Mouse (Mus musculus): ENCODE results near the gene Ust.

DNA sequence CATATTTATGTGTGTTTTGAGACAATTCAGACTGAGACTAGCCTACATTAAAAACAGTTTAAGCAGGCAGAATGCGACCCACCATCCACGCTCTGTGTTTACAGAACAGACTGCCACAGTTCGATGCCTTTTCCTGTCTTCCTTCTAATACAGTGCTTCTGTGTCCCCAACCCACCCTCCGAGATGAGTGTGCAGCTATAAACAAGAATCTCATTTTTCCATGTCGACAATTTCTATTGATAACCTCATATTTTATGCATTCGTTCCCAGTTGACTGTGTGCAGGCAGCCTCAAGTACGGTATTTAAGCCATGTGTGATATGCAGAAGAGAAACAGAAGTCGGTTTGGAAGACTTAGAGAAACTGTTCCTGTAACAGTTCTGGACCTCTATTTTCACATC lies 6.9 kb downstream of the Ust start:
- TF ChIP-seq CTCF (IDR thresholded peaks at IDR 0.05) (no peak), POLR2A (IDR thresholded peaks at IDR 0.05; ENCODE audit: insufficient read depth, low read depth, low read length) (no peak), EP300 (IDR thresholded peaks at IDR 0.05; ENCODE audit: insufficient read depth, low read depth, low read length) (no peak)

All from heart, adult 2 months (tissue).